ENCODE assay signal across 20 mouse cellular contexts in the genomic region with DNA sequence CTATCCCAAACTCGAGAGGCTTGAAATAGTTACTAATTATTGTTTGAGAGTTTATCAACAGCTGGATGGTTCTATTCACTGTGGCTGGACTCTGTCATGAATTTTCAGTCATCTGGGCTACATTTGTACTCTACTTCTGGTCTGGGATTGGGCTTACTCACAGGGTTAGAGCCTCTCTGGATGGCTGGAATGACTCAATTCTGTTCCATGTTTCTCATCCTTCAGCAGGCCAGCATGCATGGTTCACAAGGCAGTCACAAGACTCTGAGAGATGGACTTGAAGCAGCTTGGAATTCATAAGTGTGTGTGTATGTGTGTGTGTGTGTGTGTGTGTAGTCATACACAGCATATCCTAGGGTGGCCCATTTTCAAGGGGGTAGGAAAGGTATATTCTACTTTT. TPM values are rescaled to one million over a fixed set of nuclear protein-coding genes. Genes with fewer than 3 reads are reported as not detected.
DNase-seq lines count a peak whose midpoint lies in the region; ATAC-seq and TF ChIP-seq lines count a peak whose summit lies in the region.
"Had no signal": no experiment of that assay in that cellular context is flagged by ENCODE, and none has a peak within 500 bp of the region (broad histone marks: within the 10 kb centered on the region; RNA-seq: fewer than 3 reads in every experiment).

No protein-coding gene starts in this region.

- H3K9ac ChIP-seq in heart, embryonic 11.5 days (ENCODE audit: low read depth, low read length), result no peak overlapping the region
- H3K9ac ChIP-seq in liver, embryonic 16.5 days (ENCODE audit: low read depth, low read length), result no peak overlapping the region
- H3K9ac ChIP-seq in stomach, postnatal 0 days (ENCODE audit: low read length), result no peak overlapping the region
- H3K9ac ChIP-seq: hindbrain, embryonic 14.5 days; liver, embryonic 14.5 days; midbrain, embryonic 13.5 days; neural tube, embryonic 13.5 days had no signal

- no peak for ATAC-seq in heart, embryonic 11.5 days (replicated peaks; ENCODE audit: insufficient number of reproducible peaks, low FRiP score, low TSS enrichment)
- no peak for ATAC-seq in liver, embryonic 16.5 days (ENCODE audit: low read depth)
- no peak for ATAC-seq in stomach, postnatal 0 days (ENCODE audit: low FRiP score, low TSS enrichment)
- ATAC-seq: forebrain, embryonic 14.5 days; lung, postnatal 0 days; midbrain, embryonic 13.5 days had no signal

- no peak overlapping the region for H3K4me3 ChIP-seq in heart, embryonic 11.5 days (ENCODE audit: low read depth, low read length)
- H3K4me3 ChIP-seq in liver, embryonic 16.5 days (ENCODE audit: low read depth, low read length), result no peak overlapping the region
- H3K4me3 ChIP-seq in embryonic fibroblast, embryonic 13.5 days (ENCODE audit: insufficient read depth, low read length), result no peak overlapping the region
- no peak overlapping the region for H3K4me3 ChIP-seq in stomach, postnatal 0 days (ENCODE audit: low read depth, low read length)
- H3K4me3 ChIP-seq: embryonic facial prominence, embryonic 10.5 days; limb, embryonic 10.5 days; midbrain, embryonic 13.5 days; neural tube, embryonic 13.5 days had no signal

- H3K4me2 ChIP-seq in heart, embryonic 11.5 days, result no peak overlapping the region
- no peak overlapping the region for H3K4me2 ChIP-seq in liver, embryonic 16.5 days (ENCODE audit: low read depth, low read length)
- no peak overlapping the region for H3K4me2 ChIP-seq in stomach, postnatal 0 days (replicated peaks; ENCODE audit: low read depth)
- H3K4me2 ChIP-seq: hindbrain, embryonic 14.5 days; midbrain, embryonic 13.5 days; neural tube, embryonic 13.5 days had no signal

- peak; percentile 36 for DNase-seq in heart, adult 8-10 months (ENCODE audit: low spot score)
- DNase-seq in liver, result no peak
- no peak for DNase-seq in stomach, postnatal 0 days (ENCODE audit: low spot score)
- no peak for DNase-seq in urinary bladder, postnatal 25 days (ENCODE audit: low spot score)
- DNase-seq: adrenal gland, adult 8-10 months; cerebellum, adult 9-10 months; gastrocnemius, postnatal 25 days; kidney, postnatal 14 days; thymus, postnatal 4 days had no signal

- no peaks in the 10 kb centered on the region for H3K9me3 ChIP-seq in heart, embryonic 11.5 days (replicated peaks; ENCODE audit: control insufficient read depth, low read length)
- H3K9me3 ChIP-seq in liver, embryonic 16.5 days (replicated peaks; ENCODE audit: control insufficient read depth, low read length), result no peaks in the 10 kb centered on the region
- no peaks in the 10 kb centered on the region for H3K9me3 ChIP-seq in stomach, postnatal 0 days (ENCODE audit: control insufficient read depth, low read length)
- H3K9me3 ChIP-seq: embryonic facial prominence, embryonic 10.5 days; limb, embryonic 10.5 days; midbrain, embryonic 13.5 days; neural tube, embryonic 13.5 days had no signal

- no peak for TF ChIP-seq CTCF in embryonic fibroblast, embryonic 13.5 days (IDR thresholded peaks at IDR 0.05; ENCODE audit: borderline replicate concordance, insufficient read depth, low read length)
- TF ChIP-seq CTCF in stomach, postnatal 0 days (IDR thresholded peaks at IDR 0.05; ENCODE audit: low read depth), result no peak

- no peak for TF ChIP-seq POLR2A in embryonic fibroblast, embryonic 13.5 days (IDR thresholded peaks at IDR 0.05; ENCODE audit: low read depth, low read length)

- WGBS in heart, embryonic 11.5 days (ENCODE audit: insufficient replicate concordance), result 65% methylated on average over 1 of the region's 1 CpGs
- 49% methylated on average over 1 of the region's 1 CpGs for WGBS in liver, embryonic 16.5 days (ENCODE audit: insufficient replicate concordance)
- 44% methylated on average over 1 of the region's 1 CpGs for WGBS in stomach, postnatal 0 days

- no peaks in the 10 kb centered on the region for H3K27me3 ChIP-seq in heart, embryonic 11.5 days (ENCODE audit: control insufficient read depth, insufficient read depth, low read length)
- no peaks in the 10 kb centered on the region for H3K27me3 ChIP-seq in liver, embryonic 16.5 days (ENCODE audit: control insufficient read depth, insufficient read depth, low read depth, low read length)
- no peaks in the 10 kb centered on the region for H3K27me3 ChIP-seq in stomach, postnatal 0 days (ENCODE audit: control insufficient read depth, insufficient read depth, low read length)
- H3K27me3 ChIP-seq: midbrain, embryonic 13.5 days; neural tube, embryonic 13.5 days had no signal

- no peak overlapping the region for H3K27ac ChIP-seq in heart, embryonic 11.5 days (ENCODE audit: low read depth, low read length)
- H3K27ac ChIP-seq in liver, embryonic 16.5 days (ENCODE audit: low read length), result 0 out of 2 replicates have a peak overlapping the region, but pooled peaks have one; percentile 14
- peak overlapping the region; percentile 54; the same call in 1 of the 2 replicates for H3K27ac ChIP-seq in embryonic fibroblast, embryonic 13.5 days (ENCODE audit: insufficient read depth, low read length)
- H3K27ac ChIP-seq in stomach, postnatal 0 days (replicated peaks), result peak overlapping the region; percentile 63; the same call in 1 of the 2 replicates
- H3K27ac ChIP-seq: embryonic facial prominence, embryonic 10.5 days; hindbrain, embryonic 14.5 days; limb, embryonic 10.5 days; liver, embryonic 14.5 days; midbrain, embryonic 13.5 days; neural tube, embryonic 13.5 days had no signal

- no peaks in the 10 kb centered on the region for H3K4me1 ChIP-seq in heart, embryonic 11.5 days (ENCODE audit: control insufficient read depth, insufficient read depth, low read length)
- H3K4me1 ChIP-seq in liver, embryonic 16.5 days (ENCODE audit: control insufficient read depth, low read depth, low read length), result no peaks in the 10 kb centered on the region; the same call in none of the 2 replicates
- peaks cover 7% of the 10 kb centered on the region for H3K4me1 ChIP-seq in embryonic fibroblast, embryonic 13.5 days (ENCODE audit: control insufficient read depth, insufficient read depth, low read length)
- no peaks in the 10 kb centered on the region for H3K4me1 ChIP-seq in stomach, postnatal 0 days (replicated peaks; ENCODE audit: control insufficient read depth, insufficient read depth)

- no peaks in the 10 kb centered on the region for H3K36me3 ChIP-seq in heart, embryonic 11.5 days (ENCODE audit: control insufficient read depth, insufficient read depth, low read length)
- H3K36me3 ChIP-seq in liver, embryonic 16.5 days (ENCODE audit: control insufficient read depth, insufficient read depth), result no peaks in the 10 kb centered on the region
- H3K36me3 ChIP-seq in stomach, postnatal 0 days (ENCODE audit: control insufficient read depth, insufficient read depth, low read length), result no peaks in the 10 kb centered on the region
- H3K36me3 ChIP-seq: embryonic facial prominence, embryonic 10.5 days; limb, embryonic 10.5 days; midbrain, embryonic 13.5 days; neural tube, embryonic 13.5 days had no signal

- no peak for TF ChIP-seq EP300 in stomach, postnatal 0 days (optimal IDR thresholded peaks at IDR 0.05)

RNA-seq across cellular contexts. Expression of a gene that starts 43.5 kb away (rescaled TPM):
- total RNA-seq in heart, adult 8-10 months (2022), result 10 to 100 TPM; 12.5 to 19.5 (median 15.6) TPM
- 28.1 and 33.6 TPM in 2 replicates for polyA plus RNA-seq in heart, embryonic 11.5 days (2014; fragmentation: Nextera tagmentation; extraction: Ambion mirVana)
- 6.7 and 9.3 TPM in 2 replicates for polyA plus RNA-seq in liver, embryonic 16.5 days (2015; fragmentation: Nextera tagmentation; extraction: Ambion mirVana)
- polyA plus RNA-seq in embryonic fibroblast, embryonic 13.5 days (2011; ENCODE audit: insufficient read length, low read depth, missing spikeins), result 24.5 and 25.2 TPM in 2 replicates
- 20.8 and 29.9 TPM in 2 replicates for polyA plus RNA-seq in stomach, postnatal 0 days (2015; fragmentation: Nextera tagmentation; extraction: Ambion mirVana)
